Mouse (Mus musculus): ENCODE results near the gene Esd. TPM values are rescaled to one million over a fixed set of nuclear protein-coding genes. Genes with fewer than 3 reads are reported as not detected.

Esd gene
- total RNA-seq (2017): 187 and 258 TPM in 2 replicates

DNA sequence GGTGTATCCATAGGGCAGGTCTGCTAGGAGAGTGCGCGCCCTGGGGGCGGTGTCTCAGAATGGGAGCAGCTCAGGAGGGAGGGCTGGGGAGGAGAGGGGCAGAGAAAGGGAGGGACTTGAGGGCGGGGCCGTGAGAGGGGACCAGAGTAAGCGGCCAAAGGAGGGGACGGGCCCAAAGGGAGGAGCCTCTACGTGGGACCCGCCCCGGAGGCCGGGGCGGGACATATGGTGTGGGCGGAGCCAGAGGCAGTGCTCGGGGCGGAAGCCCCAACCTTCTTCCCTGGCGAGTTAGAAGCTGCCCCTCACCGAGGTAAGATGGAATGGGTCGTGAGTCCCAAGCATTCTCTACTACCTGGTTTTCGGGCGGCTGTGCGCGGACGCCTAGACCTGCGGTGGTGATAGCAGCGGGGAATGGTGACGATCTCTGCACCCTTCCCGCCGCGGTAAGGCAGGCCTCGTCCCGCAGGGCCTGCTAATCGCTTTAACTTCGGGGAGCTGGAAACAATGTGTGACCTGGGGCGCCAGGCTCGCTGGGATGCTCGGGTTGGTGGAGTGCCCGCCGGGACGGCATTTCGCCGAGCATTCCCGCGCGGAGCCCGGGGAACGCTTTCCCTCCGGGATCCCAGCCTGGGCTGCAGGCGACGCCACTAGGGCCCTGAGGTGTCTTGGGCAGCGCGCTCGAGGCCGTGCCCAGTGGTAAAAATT, at the start of gene Esd:
TSS of gene Esd (plus strand) at position 219 of the 705 bp plus-strand sequence.
- ATAC-seq (replicated peaks in 1 of 2; ENCODE audit: insufficient read depth in 1 of 2, low FRiP score in 2 of 2, low TSS enrichment in 1 of 2, low read depth in 1 of 2, poor library complexity in 2 of 2, severe bottlenecking in 2 of 2): peak; percentile 97 to 98

- no peak for ATAC-seq (replicated peaks in 1 of 2; ENCODE audit: insufficient read depth in 1 of 2, low FRiP score in 2 of 2, low TSS enrichment in 1 of 2, low read depth in 1 of 2, poor library complexity in 2 of 2, severe bottlenecking in 2 of 2)
Measured at GRCm38 (mm10) chr14:74684298-74684978, 47.7 kb upstream of the Esd start.

GRCm38 (mm10) chr14:74691963-74692362, 40.1 kb upstream of the Esd start:
- no peak for ATAC-seq (replicated peaks in 1 of 2; ENCODE audit: insufficient read depth in 1 of 2, low FRiP score in 2 of 2, low TSS enrichment in 1 of 2, low read depth in 1 of 2, poor library complexity in 2 of 2, severe bottlenecking in 2 of 2)

DNA sequence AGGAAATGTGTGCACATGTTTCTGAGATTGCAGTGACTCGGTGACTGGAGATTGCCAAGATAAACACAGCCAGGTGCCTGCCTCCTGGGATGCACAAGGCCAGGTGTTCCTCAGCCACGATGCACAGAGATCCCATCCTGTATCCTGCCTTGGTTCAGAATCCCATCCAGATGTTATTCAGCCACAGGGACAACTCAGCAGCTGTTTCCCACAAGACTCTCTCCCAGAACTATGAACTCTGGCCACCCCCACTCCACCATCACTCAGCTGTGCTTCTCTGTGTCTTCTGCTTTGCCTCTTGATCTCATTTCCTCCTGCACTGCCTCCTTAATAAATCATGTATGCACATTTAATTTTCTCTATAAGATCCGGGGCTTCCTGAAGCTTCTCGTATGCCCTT, 35.3 kb upstream of the Esd start:
- no peak for ATAC-seq (replicated peaks in 1 of 2; ENCODE audit: insufficient read depth in 1 of 2, low FRiP score in 2 of 2, low TSS enrichment in 1 of 2, low read depth in 1 of 2, poor library complexity in 2 of 2, severe bottlenecking in 2 of 2)

GRCm38 (mm10) chr14:74697432-74697831, 34.7 kb upstream of the Esd start:
- no peak for ATAC-seq (replicated peaks in 1 of 2; ENCODE audit: insufficient read depth in 1 of 2, low FRiP score in 2 of 2, low TSS enrichment in 1 of 2, low read depth in 1 of 2, poor library complexity in 2 of 2, severe bottlenecking in 2 of 2)

DNA sequence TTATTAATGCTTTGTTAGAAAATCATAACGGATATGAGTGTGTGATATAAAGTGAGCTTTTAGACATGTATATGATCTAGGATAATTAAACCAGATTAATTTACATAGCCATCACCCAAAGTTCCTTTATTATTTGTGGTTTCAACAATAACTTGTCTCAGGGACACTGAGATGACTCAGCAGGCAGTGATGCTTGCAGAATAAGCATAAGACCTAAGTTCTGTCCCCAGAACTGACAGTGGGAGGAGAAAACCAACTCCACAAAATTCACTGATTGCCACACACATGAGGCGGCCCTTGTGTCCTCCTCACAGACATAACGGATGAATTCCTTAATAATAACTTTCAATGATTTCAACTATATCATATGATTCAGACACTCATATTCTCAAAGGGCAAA, 32.9 kb upstream of the Esd start:
- ATAC-seq (replicated peaks in 1 of 2; ENCODE audit: insufficient read depth in 1 of 2, low FRiP score in 2 of 2, low TSS enrichment in 1 of 2, low read depth in 1 of 2, poor library complexity in 2 of 2, severe bottlenecking in 2 of 2): no peak

DNA sequence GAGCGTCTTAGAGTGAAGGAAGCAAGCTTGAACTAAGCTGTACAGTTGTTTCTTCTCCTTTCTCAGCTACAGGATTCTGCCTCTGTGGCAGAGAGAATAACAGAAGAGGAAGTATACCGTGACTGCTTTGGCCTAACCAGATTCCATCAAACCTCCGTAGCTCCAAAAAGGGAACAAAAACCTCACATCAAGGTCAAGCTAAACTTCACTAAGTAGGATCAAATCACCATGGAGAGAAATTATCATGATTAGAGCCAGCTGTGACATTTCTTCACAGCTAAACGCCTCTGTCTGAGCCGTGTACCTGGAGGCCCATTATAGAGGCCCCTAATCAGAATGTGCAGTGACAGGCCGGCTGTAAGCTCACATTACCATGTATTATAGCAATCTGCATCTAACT, 28.2 kb upstream of the Esd start:
- ATAC-seq (replicated peaks in 1 of 2; ENCODE audit: insufficient read depth in 1 of 2, low FRiP score in 2 of 2, low TSS enrichment in 1 of 2, low read depth in 1 of 2, poor library complexity in 2 of 2, severe bottlenecking in 2 of 2): peak; percentile 91 to 94

GRCm38 (mm10) chr14:74709054-74709453, 23.0 kb upstream of the Esd start:
- ATAC-seq (replicated peaks in 1 of 2; ENCODE audit: insufficient read depth in 1 of 2, low FRiP score in 2 of 2, low TSS enrichment in 1 of 2, low read depth in 1 of 2, poor library complexity in 2 of 2, severe bottlenecking in 2 of 2): peak; percentile 45 to 62; a peak in 3 of 4 replicates

DNA sequence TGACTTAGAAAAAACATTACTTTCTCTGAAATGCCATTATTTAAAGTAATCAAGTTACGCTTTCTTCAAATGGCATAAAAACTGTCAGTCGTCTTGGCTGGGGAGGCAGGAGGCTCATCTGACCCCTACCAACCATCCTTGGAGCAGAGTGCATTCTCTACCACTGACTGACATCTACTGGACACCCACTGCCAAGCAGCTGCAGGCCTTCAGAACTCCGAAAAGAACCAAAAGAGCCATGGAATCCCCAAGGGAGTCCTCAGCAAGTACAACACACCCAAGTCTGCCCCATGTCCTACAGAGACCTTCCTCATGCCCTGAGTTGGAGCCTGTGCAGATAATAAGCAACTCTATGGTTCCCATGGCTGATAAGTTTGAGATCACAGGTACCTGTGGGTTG, 8.6 kb upstream of the Esd start:
- ATAC-seq (replicated peaks in 1 of 2; ENCODE audit: insufficient read depth in 1 of 2, low FRiP score in 2 of 2, low TSS enrichment in 1 of 2, low read depth in 1 of 2, poor library complexity in 2 of 2, severe bottlenecking in 2 of 2): no peak

DNA sequence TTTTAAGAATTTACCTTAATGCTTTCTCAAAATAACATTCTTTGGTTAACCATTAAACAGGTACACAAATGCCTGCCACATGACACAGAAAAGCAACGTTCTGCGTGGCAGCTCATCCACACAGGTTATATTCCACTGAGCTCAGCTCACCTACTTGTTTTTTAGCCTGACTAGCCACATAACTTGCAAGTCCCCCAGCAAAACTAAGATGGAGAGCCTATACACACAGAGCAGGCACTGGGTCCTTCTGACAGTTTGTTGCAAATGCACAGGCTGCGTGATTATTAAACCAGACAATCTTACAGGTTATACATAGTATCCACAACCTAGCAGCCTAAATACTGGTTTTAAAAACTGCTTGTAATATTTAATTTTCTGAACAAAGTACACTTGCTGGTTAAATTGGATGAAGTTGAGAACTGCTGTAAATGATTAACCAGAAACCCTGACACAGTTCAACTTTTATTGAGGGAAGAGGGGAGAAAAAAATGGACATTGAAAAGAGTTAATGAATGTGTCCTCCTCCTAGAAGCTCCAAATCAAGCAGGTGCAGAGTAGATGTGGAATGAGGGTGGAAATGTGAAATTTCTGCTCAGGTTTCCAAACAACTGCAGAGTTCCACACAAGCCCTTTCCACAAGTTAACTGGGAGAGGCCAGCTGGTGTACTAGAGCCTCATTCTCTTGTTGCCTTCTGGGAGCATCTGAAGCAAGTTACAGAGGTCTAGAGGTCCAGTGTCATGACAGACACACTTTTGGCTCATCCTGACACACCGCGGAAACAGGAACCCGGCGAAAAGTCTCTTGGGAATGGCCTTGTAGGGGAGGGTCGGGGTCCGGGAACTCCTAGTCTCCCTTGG, 647 bp upstream of the Esd start:
- ATAC-seq (replicated peaks in 1 of 2; ENCODE audit: insufficient read depth in 1 of 2, low FRiP score in 2 of 2, low TSS enrichment in 1 of 2, low read depth in 1 of 2, poor library complexity in 2 of 2, severe bottlenecking in 2 of 2): no peak

GRCm38 (mm10) chr14:74733397-74733796, 1.3 kb downstream of the Esd start:
- ATAC-seq (replicated peaks in 1 of 2; ENCODE audit: insufficient read depth in 1 of 2, low FRiP score in 2 of 2, low TSS enrichment in 1 of 2, low read depth in 1 of 2, poor library complexity in 2 of 2, severe bottlenecking in 2 of 2): no peak

DNA sequence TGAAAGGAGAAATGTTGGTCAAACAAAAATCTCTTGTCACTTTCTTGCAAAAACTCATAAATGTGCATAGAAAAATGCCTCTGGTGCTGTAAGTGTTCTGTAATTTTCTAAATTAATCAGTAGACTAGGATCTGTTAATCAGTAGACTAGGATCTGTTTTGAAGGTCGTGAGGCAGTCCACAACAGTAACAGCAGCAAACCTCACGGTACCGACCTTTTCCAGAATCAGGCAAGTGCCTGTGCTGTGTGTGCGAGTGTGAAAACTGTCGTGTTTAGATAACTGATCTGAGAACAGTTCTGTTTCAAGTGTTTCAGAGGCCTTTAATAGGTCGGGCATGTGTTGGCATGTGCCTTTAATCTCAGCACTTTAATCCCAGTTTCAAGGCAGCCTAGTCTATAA, 3.4 kb downstream of the Esd start:
- no peak for ATAC-seq (replicated peaks in 1 of 2; ENCODE audit: insufficient read depth in 1 of 2, low FRiP score in 2 of 2, low TSS enrichment in 1 of 2, low read depth in 1 of 2, poor library complexity in 2 of 2, severe bottlenecking in 2 of 2)

GRCm38 (mm10) chr14:74736850-74737249, 4.8 kb downstream of the Esd start:
- no peak for ATAC-seq (replicated peaks in 1 of 2; ENCODE audit: insufficient read depth in 1 of 2, low FRiP score in 2 of 2, low TSS enrichment in 1 of 2, low read depth in 1 of 2, poor library complexity in 2 of 2, severe bottlenecking in 2 of 2)

DNA sequence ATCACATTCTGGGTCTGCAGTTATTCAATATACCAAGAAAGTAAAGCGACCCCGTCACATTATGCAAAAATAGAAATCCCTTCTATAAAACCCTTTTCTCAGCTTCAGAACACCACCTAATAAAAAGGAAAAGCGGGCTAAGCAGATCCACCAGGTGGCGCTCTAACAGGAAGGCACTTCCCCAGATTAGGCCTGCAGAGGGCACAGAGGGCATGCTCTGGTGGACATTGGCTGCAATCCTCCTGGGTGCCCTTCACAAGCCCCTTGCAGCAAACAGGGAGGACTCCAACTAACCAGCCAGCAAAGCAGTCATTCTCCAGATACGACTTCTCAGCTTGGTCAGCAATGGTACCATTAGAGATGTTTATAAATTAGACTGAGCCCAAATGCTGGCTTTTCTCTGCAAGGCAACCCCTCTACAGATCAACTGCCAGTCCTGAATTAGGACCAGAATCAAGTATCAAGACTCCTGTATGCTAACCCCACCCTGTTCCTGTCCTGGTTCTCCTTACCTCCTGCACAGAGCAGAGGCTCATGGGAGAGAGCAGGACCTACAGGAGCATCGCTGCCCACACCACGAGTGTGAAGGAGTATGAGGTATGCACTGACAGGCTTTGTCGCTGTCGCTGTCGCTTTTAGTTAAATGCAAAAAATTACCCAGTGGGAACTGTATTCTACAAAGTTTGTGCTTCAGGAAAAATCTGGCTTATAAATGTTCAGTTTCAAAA, 32.3 kb downstream of the Esd start:
- peak; percentile 73 to 86 for ATAC-seq (replicated peaks in 1 of 2; ENCODE audit: insufficient read depth in 1 of 2, low FRiP score in 2 of 2, low TSS enrichment in 1 of 2, low read depth in 1 of 2, poor library complexity in 2 of 2, severe bottlenecking in 2 of 2)

DNA sequence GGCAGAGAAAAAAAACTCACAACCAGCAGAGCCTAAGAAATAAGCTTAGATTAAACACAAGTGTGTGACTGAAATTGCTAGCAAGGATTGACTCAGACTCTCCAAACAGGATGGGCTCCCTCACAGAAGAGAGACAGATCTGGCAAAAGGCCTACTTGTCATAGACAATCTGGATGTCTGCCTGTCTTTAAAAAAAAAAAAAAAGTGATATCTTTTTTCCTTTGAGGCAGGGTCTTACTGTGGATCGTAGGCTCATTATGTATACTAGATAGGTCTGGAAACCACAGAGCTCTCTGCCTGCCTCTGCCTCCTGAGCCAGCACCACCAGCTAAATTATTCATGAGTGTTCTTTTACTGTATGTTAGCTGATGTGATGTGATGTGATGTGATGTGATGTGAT, 35.8 kb downstream of the Esd start:
- ATAC-seq (replicated peaks in 1 of 2; ENCODE audit: insufficient read depth in 1 of 2, low FRiP score in 2 of 2, low TSS enrichment in 1 of 2, low read depth in 1 of 2, poor library complexity in 2 of 2, severe bottlenecking in 2 of 2): no peak

DNA sequence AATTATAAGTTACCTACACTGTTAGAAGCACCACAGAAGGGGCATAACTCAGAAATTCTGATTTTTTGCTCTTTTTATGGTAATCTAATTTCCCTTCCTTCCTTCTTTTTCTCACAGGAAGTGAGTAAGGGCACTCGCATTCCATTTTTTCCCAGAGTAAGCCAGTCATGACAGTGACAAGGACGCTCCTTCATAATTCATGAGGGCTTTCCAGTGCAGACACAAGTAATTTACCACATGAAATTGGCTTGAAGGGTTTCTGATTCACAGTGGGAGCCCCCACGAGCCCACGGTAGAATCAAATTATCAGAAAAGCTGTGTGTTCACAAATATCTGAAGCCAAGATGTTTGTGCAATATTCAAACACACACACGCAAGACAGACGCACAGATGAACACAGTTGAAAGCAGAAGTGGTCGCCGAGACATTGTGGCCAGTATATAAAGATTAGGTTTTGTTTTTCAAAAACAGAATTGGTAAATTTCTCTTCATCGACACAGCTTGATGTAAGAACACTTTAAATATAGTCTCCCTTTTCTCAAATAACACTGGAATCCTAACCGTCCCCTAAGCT, 42.0 kb downstream of the Esd start:
- ATAC-seq (replicated peaks in 1 of 2; ENCODE audit: insufficient read depth in 1 of 2, low FRiP score in 2 of 2, low TSS enrichment in 1 of 2, low read depth in 1 of 2, poor library complexity in 2 of 2, severe bottlenecking in 2 of 2): no peak

GRCm38 (mm10) chr14:74784243-74784934, 52.3 kb downstream of the Esd start:
- ATAC-seq (replicated peaks in 1 of 2; ENCODE audit: insufficient read depth in 1 of 2, low FRiP score in 2 of 2, low TSS enrichment in 1 of 2, low read depth in 1 of 2, poor library complexity in 2 of 2, severe bottlenecking in 2 of 2): no peak

All from hematopoietic stem cell, adult 5-6 weeks (primary cell).